Comparison of ENCODE assay signal across 10 mouse cellular contexts in the genomic region with DNA sequence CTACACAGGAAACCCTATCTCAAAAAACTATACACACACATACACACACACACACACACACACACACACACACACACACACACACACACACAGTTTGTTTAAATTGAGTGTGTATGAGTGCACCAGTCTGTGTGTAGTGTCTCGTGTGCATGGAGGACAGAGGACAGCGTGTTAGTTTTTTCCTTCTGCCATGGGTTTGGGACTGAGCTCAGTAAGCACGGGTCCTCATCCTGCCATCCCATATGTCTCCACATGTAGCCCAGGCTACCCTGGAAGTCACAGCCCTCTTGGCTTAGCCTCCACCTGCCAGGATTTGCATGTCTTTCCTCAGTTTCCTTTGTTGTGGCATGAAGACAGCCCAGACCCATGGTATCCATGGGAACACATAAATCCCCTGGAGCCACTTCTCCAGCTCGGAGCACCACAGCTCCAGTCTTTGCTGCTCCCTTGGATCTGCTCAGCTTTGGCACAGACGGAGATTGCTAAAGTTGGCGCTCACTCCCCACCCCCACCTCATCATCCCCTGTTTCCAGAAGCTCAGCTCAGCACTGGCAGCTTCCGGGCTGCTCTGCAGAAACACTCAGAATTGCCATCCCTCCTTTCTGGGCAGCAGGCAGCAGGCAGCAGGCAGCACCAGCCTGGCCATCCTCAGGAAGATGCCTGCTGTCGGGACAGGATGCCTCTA. TPM values are rescaled to one million over a fixed set of nuclear protein-coding genes. Genes with fewer than 3 reads are reported as not detected.
DNase-seq lines count a peak whose midpoint lies in the region; ATAC-seq and TF ChIP-seq lines count a peak whose summit lies in the region.
"Had no signal": no experiment of that assay in that cellular context is flagged by ENCODE, and none has a peak within 500 bp of the region (broad histone marks: within the 10 kb centered on the region; RNA-seq: fewer than 3 reads in every experiment).

No protein-coding gene starts in this region.

- 46% methylated on average over 8 of the region's 8 CpGs for WGBS in forebrain, postnatal 0 days
- 83% methylated on average over 8 of the region's 8 CpGs for WGBS in intestine, postnatal 0 days

- peak; percentile 58 to 66 for DNase-seq in layer of hippocampus, adult 2 months (ENCODE audit: low spot score in 2 of 2)
- DNase-seq in layer of hippocampus, adult 11-12 months (ENCODE audit: low spot score): no peak
- peak; percentile 76 for DNase-seq in brain, embryonic 18.5 days (ENCODE audit: low read depth, low spot score)
- peak; percentile 89 for DNase-seq in forebrain, postnatal 0 days
- peak; percentile 71 for DNase-seq in right cerebral cortex, adult 18-20 months
- DNase-seq in testis, postnatal 14 days (ENCODE audit: low spot score): no peak
- DNase-seq: heart, postnatal 10 days; kidney, adult 11 months had no signal

- ATAC-seq in forebrain, postnatal 0 days: peak; percentile 94
- no peak for ATAC-seq in intestine, postnatal 0 days

- no peak for TF ChIP-seq CTCF in layer of hippocampus, adult 2 months (conservative IDR thresholded peaks at IDR 0.05)
- no peak for TF ChIP-seq CTCF in forebrain, postnatal 0 days (IDR thresholded peaks at IDR 0.05; ENCODE audit: low read depth)
- TF ChIP-seq CTCF in intestine, postnatal 0 days (IDR thresholded peaks at IDR 0.05; ENCODE audit: low read depth): no peak

- no peaks in the 10 kb centered on the region for H3K9me3 ChIP-seq in forebrain, postnatal 0 days (ENCODE audit: low read length)
- H3K9me3 ChIP-seq in intestine, postnatal 0 days (ENCODE audit: control insufficient read depth): no peaks in the 10 kb centered on the region

- no peak overlapping the region for H3K9ac ChIP-seq in forebrain, postnatal 0 days
- no peak overlapping the region for H3K9ac ChIP-seq in intestine, postnatal 0 days (ENCODE audit: low read depth, low read length)

- H3K4me1 ChIP-seq in forebrain, postnatal 0 days (ENCODE audit: insufficient read depth): peaks cover 12% of the 10 kb centered on the region; the same call in 1 of the 2 replicates
- H3K4me1 ChIP-seq in intestine, postnatal 0 days (replicated peaks; ENCODE audit: control insufficient read depth, insufficient read depth, low read length): no peaks in the 10 kb centered on the region

- H3K27ac ChIP-seq in layer of hippocampus, adult 2 months: peak overlapping the region; percentile 90
- peak overlapping the region; percentile 85 for H3K27ac ChIP-seq in forebrain, postnatal 0 days (ENCODE audit: low read depth, low read length)
- H3K27ac ChIP-seq in intestine, postnatal 0 days (ENCODE audit: low read depth, low read length): no peak overlapping the region

- H3K4me2 ChIP-seq in forebrain, postnatal 0 days (ENCODE audit: low read depth): no peak overlapping the region
- no peak overlapping the region for H3K4me2 ChIP-seq in intestine, postnatal 0 days (replicated peaks; ENCODE audit: low read depth)
- H3K4me2 ChIP-seq: liver, embryonic 11.5 days had no signal

- no peak overlapping the region for H3K4me3 ChIP-seq in layer of hippocampus, adult 2 months
- H3K4me3 ChIP-seq in forebrain, postnatal 0 days (ENCODE audit: low read depth, low read length): no peak overlapping the region
- no peak overlapping the region for H3K4me3 ChIP-seq in intestine, postnatal 0 days (ENCODE audit: low read depth, low read length)

- no peaks in the 10 kb centered on the region for H3K27me3 ChIP-seq in forebrain, postnatal 0 days (ENCODE audit: insufficient read depth, low read length)
- no peaks in the 10 kb centered on the region for H3K27me3 ChIP-seq in intestine, postnatal 0 days (replicated peaks; ENCODE audit: control insufficient read depth, insufficient read depth, low read length)

- no peaks in the 10 kb centered on the region for H3K36me3 ChIP-seq in forebrain, postnatal 0 days (ENCODE audit: insufficient read depth)
- H3K36me3 ChIP-seq in intestine, postnatal 0 days (ENCODE audit: control insufficient read depth, insufficient read depth): no peaks in the 10 kb centered on the region; the same call in 1 of the 2 replicates

RNA-seq across cellular contexts. Expression of a gene that starts 41.2 kb away (rescaled TPM):
- total RNA-seq in layer of hippocampus, adult 2 months (2021): 10 to 100 TPM; 81.7 to 93.2 TPM
- 43.5 and 44.5 TPM in 2 replicates for total RNA-seq in forebrain, postnatal 0 days (2014; rRNA removed)
- polyA plus RNA-seq in forebrain, postnatal 0 days (2015; fragmentation: Nextera tagmentation; extraction: Ambion mirVana): 16.5 and 16.7 TPM in 2 replicates
- 4.6 TPM in 2 replicates for polyA plus RNA-seq in intestine, postnatal 0 days (2015; fragmentation: Nextera tagmentation; extraction: Ambion mirVana)

RNA-seq across cellular contexts. Expression of a gene that starts 46.4 kb away (rescaled TPM):
- 10 to 100 TPM in 1 of 2 experiments, 1 to 10 TPM in 1; 8.6 to 14.5 TPM for total RNA-seq in layer of hippocampus, adult 2 months (2021)
- 5.8 and 7.6 TPM in 2 replicates for total RNA-seq in forebrain, postnatal 0 days (2014; rRNA removed)
- polyA plus RNA-seq in forebrain, postnatal 0 days (2015; fragmentation: Nextera tagmentation; extraction: Ambion mirVana): 12.0 and 14.3 TPM in 2 replicates
- polyA plus RNA-seq in intestine, postnatal 0 days (2015; fragmentation: Nextera tagmentation; extraction: Ambion mirVana): 11.5 and 12.3 TPM in 2 replicates

Comparison
In these comparisons a context has a peak if more than half of its experiments do, and no peak if none do; other contexts are left out.
1. DNase-seq: peak in layer of hippocampus, adult 2 months (2 of 2), brain, embryonic 18.5 days (single experiment), forebrain, postnatal 0 days (single experiment) and right cerebral cortex, adult 18-20 months (single experiment); none in layer of hippocampus, adult 11-12 months (single experiment) and testis, postnatal 14 days (single experiment).